Mouse (Mus musculus) midbrain, embryonic 13.5 days (tissue): ENCODE measurements around the gene Trappc6a. TPM values are rescaled to one million over a fixed set of nuclear protein-coding genes. Genes with fewer than 3 reads are reported as not detected.
A peak's percentile ranks its signal among the peaks of the same experiment; 100 is the strongest.

ENCODE experiments used
- ATAC-seq: fragments of 200-750 bp; cut with Nextera tagmentation; 2 replicates; pipeline ENCODE4 v1.8.0; 2017; ENCODE audit warnings: mild to moderate bottlenecking, moderate TSS enrichment, moderate library complexity
- H3K27ac ChIP-seq: fragments of 300-500 bp; sonication (generic); 2 replicates; pipeline ENCODE4 v1.5.1; 2015; ENCODE audit warnings: inconsistent platforms, mild to moderate bottlenecking, moderate library complexity
- H3K27me3 ChIP-seq: fragments of 300-500 bp; sonication (generic); 2 replicates; pipeline ENCODE4 v1.6.1; 2015; ENCODE audit warnings: mild to moderate bottlenecking, inconsistent platforms
- H3K36me3 ChIP-seq: fragments of 300-500 bp; sonication (generic); 2 replicates; pipeline ENCODE4 v1.6.1; 2015; ENCODE audit warnings: mild to moderate bottlenecking, inconsistent platforms
- H3K4me1 ChIP-seq: fragments of 300-500 bp; sonication (generic); replicated peaks from 2 replicates; pipeline ENCODE4 v1.6.1; 2015; ENCODE audit warnings: inconsistent platforms
- H3K4me2 ChIP-seq: fragments of 300-500 bp; sonication (generic); replicated peaks from 2 replicates; pipeline ENCODE4 v1.6.1; 2015; ENCODE audit warnings: moderate library complexity, mild to moderate bottlenecking, inconsistent platforms
- H3K4me3 ChIP-seq: fragments of 300-500 bp; sonication (generic); replicated peaks from 2 replicates; pipeline ENCODE4 v1.5.1; 2015; ENCODE audit warnings: mild to moderate bottlenecking, inconsistent platforms
- H3K9ac ChIP-seq: fragments of 300-500 bp; sonication (generic); replicated peaks from 2 replicates; pipeline ENCODE4 v1.6.1; 2015; ENCODE audit warnings: mild to moderate bottlenecking, inconsistent platforms
- H3K9me3 ChIP-seq: fragments of 300-500 bp; sonication (generic); 2 replicates; pipeline ENCODE4 v1.6.1; 2016; ENCODE audit warnings: mild to moderate bottlenecking, inconsistent platforms
- WGBS: fragments of 180-500 bp; shearing (Covaris S2); methylation state at CpG from one replicate; pipeline ENCODE4 v1.1.7; 2015; 5-methylcytosine and 5-hydroxymethylcytosine counted together
- polyA plus RNA-seq: library from polyadenylated mRNA; unstranded; fragments of >200 nt; fragmentation: Nextera tagmentation; extraction: Ambion mirVana; gene quantifications from 2 replicates; pipeline ENCODE4 v1.2.1, GENCODE M21; 2015

Gene Trappc6a
- polyA plus RNA-seq, 1 experiment from 2014 or later = 43.3 TPM

DNA sequence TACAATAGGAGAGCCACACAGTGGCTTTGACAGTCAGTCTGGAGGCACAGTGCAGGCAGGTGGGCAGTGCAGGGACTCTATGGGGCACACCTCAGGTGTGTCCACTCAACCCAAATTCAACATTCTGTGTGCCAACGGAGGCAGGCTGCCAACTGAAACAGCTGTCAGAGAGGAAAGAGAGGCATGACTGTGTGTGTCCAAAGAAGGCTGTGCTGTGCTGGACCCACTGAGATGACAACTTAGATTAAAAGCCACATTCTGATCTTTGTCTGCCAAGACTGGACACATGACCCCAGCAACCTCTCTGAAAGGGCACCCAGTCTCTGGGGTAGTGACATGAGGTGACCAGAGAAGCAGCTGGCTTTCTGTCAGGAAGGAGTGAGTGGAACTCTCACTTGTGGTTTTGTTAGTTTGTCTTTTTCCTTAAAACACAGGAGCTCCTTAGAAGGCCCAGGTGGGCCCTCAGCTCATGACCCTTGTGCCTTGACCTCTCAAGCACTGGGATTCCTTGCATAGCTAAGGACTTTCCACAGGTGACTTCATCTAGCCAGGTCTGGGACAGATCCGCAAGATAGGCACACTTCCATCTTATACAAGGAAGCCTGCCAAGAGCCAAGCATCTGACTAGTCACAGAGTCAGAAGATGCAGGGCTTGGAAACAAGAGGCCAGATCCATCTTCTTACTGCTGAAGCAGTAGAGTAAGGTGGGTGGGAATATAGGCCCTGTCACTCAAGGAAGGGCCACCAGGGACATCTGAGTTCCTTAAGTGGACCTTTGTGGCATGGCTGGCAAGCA is 32.8 kb downstream of the Trappc6a start:
- no peak overlapping the region for H3K27ac ChIP-seq
- ATAC-seq = 0 out of 2 replicates have a peak, but pooled peaks have one; percentile 3
- no peak overlapping the region for H3K4me3 ChIP-seq
- peaks cover 32% of the 10 kb centered on the region for H3K4me1 ChIP-seq
- no peaks in the 10 kb centered on the region for H3K27me3 ChIP-seq
- 91% methylated on average over 2 of the region's 2 CpGs for WGBS
- no peaks in the 10 kb centered on the region; the same call in 1 of the 2 replicates for H3K36me3 ChIP-seq
- no peak overlapping the region for H3K9ac ChIP-seq
- no peaks in the 10 kb centered on the region for H3K9me3 ChIP-seq
- H3K4me2 ChIP-seq = no peak overlapping the region

DNA sequence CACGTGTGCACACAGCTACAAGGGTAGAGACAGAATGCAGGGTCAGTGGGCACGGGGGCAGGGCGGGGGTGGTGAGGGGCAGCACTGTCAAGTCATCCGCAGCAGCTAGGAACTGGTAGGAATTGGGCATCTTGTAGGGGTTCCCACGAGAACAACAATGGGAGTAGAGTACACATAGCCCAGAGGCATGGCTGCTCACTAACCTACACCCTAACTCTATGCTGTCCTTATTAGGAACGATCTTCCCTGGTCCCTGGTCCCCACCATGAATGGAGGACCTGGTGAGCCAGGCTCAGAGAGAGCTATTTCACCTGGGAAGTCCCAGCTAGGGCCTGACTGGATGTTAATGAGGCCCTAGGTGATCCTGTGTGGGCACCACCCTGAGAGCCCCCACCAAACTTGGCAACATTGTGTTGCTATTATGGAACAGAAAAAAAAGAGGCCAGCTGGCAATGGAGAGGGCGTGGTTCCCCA is 33.5 kb downstream of the Trappc6a start:
- H3K27me3 ChIP-seq = no peaks in the 10 kb centered on the region
- H3K27ac ChIP-seq = peak overlapping the region; percentile 59
- H3K9ac ChIP-seq = no peak overlapping the region; the same call in 1 of the 2 replicates
- 73% methylated on average over 7 of the region's 7 CpGs for WGBS
- H3K4me1 ChIP-seq = peaks cover 32% of the 10 kb centered on the region
- no peak overlapping the region for H3K4me2 ChIP-seq
- H3K4me3 ChIP-seq = no peak overlapping the region
- H3K36me3 ChIP-seq = no peaks in the 10 kb centered on the region; the same call in 1 of the 2 replicates
- no peaks in the 10 kb centered on the region for H3K9me3 ChIP-seq
- peak; percentile 46 for ATAC-seq

DNA sequence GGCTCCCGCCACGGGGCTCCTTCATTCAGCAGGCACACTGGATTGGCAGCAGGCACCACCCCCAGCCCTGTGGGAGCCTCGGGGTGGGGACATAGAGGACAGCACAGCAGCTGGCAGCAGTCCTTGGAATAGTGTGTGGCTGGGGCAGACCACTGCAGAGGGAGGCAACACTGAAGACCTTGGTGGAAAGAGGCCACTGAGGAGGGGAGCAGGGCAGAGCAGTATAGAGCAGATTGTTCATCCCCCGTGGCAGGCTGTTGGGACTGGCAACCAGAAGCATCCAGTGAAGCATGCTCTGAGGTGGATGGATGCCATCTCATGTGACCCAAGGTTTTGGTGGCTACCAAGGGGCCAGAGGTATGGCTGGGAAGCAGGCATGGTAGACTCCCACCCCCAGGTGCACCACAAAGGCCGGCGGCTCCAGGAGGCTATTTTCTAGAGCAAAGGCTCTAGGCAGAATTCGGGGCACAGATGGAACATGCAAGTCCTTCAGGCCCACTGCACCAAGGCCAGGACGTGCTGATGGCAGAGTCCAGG is 34.0 kb downstream of the Trappc6a start:
- ATAC-seq = peak; percentile 88
- Histone ChIP-seq H3K27ac (peak overlapping the region; percentile 59), H3K36me3 (no peaks in the 10 kb centered on the region; the same call in 1 of the 2 replicates), H3K9ac (no peak overlapping the region; the same call in 1 of the 2 replicates), H3K4me2 (no peak overlapping the region), H3K27me3 (no peaks in the 10 kb centered on the region), H3K9me3 (no peaks in the 10 kb centered on the region), H3K4me3 (no peak overlapping the region), H3K4me1 (peaks cover 32% of the 10 kb centered on the region)
- 61% methylated on average over 8 of the region's 8 CpGs for WGBS

DNA sequence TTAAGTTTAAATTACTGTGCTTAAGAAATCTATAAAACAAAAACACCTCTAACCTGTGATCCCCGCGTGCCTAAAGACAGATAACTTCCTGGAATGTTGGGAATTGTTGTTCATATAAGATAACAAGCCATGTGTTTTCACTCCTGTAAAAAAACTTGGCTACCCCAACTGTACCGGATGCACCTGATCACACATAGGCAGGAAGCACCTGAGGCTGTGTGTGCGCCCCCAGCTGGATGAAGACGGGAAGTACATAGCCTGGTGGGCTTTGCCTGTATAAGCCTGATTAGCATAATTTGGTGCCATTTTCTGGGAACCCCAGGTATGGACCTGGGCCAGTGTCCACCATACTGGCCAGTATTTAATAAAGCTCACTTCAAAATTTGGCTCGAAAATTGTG is 35.4 kb downstream of the Trappc6a start:
- Histone ChIP-seq H3K9me3 (no peaks in the 10 kb centered on the region), H3K4me3 (no peak overlapping the region), H3K4me2 (no peak overlapping the region), H3K4me1 (peaks cover 40% of the 10 kb centered on the region), H3K27me3 (no peaks in the 10 kb centered on the region), H3K27ac (no peak overlapping the region), H3K36me3 (no peaks in the 10 kb centered on the region), H3K9ac (no peak overlapping the region)
- WGBS = 64% methylated on average over 6 of the region's 6 CpGs
- ATAC-seq = no peak

DNA sequence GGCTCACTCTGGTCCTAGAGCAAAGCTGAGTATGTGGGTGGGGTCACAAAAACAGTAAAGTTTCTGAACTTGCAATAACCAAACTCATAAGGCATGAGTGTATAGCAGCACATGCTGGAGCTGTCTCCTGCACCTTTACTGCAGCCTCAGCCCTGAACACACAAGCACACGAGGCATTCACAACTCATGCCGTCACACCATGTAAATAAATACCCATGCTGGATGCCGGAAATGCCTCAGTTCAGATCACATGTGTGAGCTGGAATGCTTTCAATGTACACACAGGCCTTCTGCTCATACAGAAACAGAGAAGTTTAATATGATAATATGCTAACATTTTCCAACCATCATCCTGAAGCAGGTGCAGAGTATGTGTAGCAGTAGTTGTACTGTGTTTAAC is 37.8 kb downstream of the Trappc6a start:
- WGBS = 84% methylated on average over 3 of the region's 3 CpGs
- Histone ChIP-seq H3K36me3 (no peaks in the 10 kb centered on the region), H3K9me3 (no peaks in the 10 kb centered on the region), H3K4me1 (peaks cover 33% of the 10 kb centered on the region), H3K27ac (no peak overlapping the region), H3K4me3 (no peak overlapping the region), H3K9ac (no peak overlapping the region; the same call in 1 of the 2 replicates), H3K27me3 (no peaks in the 10 kb centered on the region), H3K4me2 (no peak overlapping the region)
- ATAC-seq = no peak

DNA sequence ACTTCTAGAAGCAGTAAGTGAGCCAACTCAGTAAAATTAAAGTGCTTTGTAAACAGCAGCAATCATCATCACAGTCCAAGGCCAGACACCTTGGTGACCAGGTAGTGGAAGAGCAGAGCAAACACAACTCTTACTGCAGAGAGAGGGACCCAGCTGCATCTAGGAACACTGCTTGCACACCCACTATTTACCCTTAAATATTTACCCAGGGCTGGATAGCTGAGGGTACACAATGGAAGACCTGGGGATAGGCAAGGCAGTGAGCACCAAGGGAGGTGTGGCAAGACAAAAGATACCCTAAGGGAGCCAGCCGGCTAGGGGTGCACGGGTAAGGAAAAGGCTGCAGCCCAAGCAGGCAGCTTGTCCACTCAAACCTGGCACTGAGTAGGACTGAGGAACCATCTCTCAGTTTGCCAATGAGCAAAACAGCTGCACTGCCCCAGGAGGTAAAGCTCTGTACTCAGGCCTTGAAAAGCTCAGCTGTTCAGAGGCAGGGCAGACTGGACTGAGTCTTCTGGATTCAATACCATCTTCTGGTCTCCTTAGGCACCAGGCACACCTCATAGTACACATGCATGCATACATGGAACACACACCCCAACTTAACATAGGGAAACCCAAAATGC is 39.3 kb downstream of the Trappc6a start:
- 66% methylated on average over 2 of the region's 2 CpGs for WGBS
- H3K27me3 ChIP-seq = no peaks in the 10 kb centered on the region
- ATAC-seq = no peak

DNA sequence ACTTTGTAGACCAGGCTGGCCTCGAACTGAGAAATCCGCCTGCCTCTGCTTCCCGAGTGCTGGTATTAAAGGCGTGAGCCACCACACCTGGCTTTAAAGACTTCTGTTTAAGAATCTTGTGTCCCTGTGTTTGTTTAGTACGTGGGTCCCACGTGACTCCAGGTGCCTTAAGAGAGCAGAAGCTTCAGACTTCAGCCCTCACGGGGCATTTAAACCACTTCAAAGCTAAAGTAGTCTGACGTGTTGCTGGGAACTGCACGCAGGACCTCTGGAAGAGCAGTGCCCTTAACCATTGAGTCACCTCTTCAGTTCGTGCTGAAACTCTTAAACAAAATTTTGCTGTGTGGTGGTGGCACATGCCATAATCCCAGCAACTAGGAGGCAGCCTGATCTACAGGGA is 41.2 kb downstream of the Trappc6a start:
- H3K27ac ChIP-seq = no peak overlapping the region
- H3K9ac ChIP-seq = no peak overlapping the region
- H3K4me2 ChIP-seq = no peak overlapping the region
- 92% methylated on average over 10 of the region's 10 CpGs for WGBS
- H3K9me3 ChIP-seq = no peaks in the 10 kb centered on the region
- peaks cover 13% of the 10 kb centered on the region; the same call in 1 of the 2 replicates for H3K4me1 ChIP-seq
- no peak for ATAC-seq
- H3K4me3 ChIP-seq = no peak overlapping the region
- no peaks in the 10 kb centered on the region for H3K27me3 ChIP-seq
- H3K36me3 ChIP-seq = peaks cover 21% of the 10 kb centered on the region

More for the DNA sequence above, 39.3 kb downstream of the Trappc6a start:
- H3K4me3 ChIP-seq = no peak overlapping the region
- no peak overlapping the region for H3K9ac ChIP-seq
- no peak overlapping the region for H3K4me2 ChIP-seq
- H3K36me3 ChIP-seq = peaks cover 3% of the 10 kb centered on the region; the same call in 1 of the 2 replicates
- H3K9me3 ChIP-seq = no peaks in the 10 kb centered on the region
- peaks cover 19% of the 10 kb centered on the region for H3K4me1 ChIP-seq
- H3K27ac ChIP-seq = no peak overlapping the region

DNA sequence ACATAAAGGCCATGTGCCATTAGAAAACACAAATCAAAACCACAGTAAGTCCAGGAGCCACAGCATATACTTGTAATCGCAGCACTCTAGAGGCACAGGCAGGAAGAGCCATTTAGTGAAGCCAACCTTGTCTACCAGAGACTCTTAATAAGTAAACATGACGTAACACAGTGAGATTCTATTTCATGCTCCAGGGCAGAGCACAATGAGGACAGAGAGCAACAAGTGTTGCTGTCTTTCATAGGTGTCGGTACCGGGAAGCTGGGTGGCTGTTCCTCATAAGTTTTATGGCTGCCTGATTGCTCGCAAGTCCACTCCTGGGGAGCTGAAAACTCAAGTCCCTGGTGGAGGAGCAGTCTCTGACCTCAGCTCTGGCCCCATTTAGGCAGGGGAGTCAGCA is 43.4 kb downstream of the Trappc6a start:
- Histone ChIP-seq H3K4me2 (no peak overlapping the region), H3K9ac (no peak overlapping the region), H3K4me1 (peaks cover 11% of the 10 kb centered on the region; the same call in 1 of the 2 replicates), H3K4me3 (no peak overlapping the region), H3K27me3 (no peaks in the 10 kb centered on the region), H3K27ac (no peak overlapping the region), H3K36me3 (peaks cover 33% of the 10 kb centered on the region), H3K9me3 (no peaks in the 10 kb centered on the region)
- ATAC-seq = no peak
- WGBS = 91% methylated on average over 5 of the region's 5 CpGs

DNA sequence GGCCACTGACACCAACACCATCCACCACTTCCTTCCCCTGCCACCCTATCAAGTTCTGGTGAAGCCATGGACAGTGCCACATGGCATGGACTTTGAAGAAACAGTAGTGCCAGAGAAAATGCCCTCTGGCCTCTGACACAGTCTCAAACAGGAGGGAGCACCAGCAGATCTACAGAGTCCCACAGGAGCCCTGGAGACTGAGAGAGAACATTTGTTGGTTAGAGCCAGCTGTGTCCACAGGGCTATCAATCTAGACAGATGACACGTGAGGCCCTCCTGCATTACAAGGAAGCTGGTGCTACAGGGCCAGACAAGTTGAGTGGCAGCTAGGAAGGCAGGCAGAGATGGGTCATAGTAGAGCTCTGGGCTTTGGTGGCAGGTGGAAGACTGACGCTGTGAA is 44.2 kb downstream of the Trappc6a start:
- 77% methylated on average over 2 of the region's 2 CpGs for WGBS
- peaks cover 17% of the 10 kb centered on the region for H3K4me1 ChIP-seq
- H3K9me3 ChIP-seq = no peaks in the 10 kb centered on the region
- H3K27ac ChIP-seq = no peak overlapping the region
- H3K4me3 ChIP-seq = no peak overlapping the region
- H3K27me3 ChIP-seq = no peaks in the 10 kb centered on the region
- no peak for ATAC-seq
- peaks cover 37% of the 10 kb centered on the region for H3K36me3 ChIP-seq
- H3K9ac ChIP-seq = no peak overlapping the region
- no peak overlapping the region for H3K4me2 ChIP-seq

DNA sequence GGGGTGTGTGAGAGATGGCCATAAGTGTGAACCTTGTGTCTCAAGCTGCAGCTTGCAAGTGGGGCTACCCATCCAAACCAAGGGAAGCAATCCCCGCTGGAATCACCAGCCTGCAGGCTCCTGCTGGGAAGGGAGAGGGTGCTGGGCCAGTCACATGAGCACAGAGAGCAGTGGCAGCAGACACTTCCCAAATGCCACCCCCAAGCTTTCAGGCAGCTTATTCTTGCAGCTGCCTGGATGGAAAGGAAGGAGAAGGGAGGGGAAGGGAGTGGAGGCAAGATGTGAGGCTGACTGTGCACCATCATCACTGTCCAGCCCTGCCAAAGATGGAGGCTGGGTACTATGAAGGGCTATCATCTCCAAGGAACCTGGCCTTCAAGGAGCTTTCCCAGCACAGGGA is 46.0 kb downstream of the Trappc6a start:
- no peak overlapping the region for H3K4me2 ChIP-seq
- H3K36me3 ChIP-seq = peaks cover 45% of the 10 kb centered on the region
- H3K27me3 ChIP-seq = no peaks in the 10 kb centered on the region
- H3K27ac ChIP-seq = no peak overlapping the region
- H3K4me3 ChIP-seq = no peak overlapping the region
- ATAC-seq = no peak
- H3K4me1 ChIP-seq = peaks cover 27% of the 10 kb centered on the region
- no peak overlapping the region for H3K9ac ChIP-seq
- WGBS = 75% methylated on average over 1 of the region's 1 CpGs
- no peaks in the 10 kb centered on the region for H3K9me3 ChIP-seq

DNA sequence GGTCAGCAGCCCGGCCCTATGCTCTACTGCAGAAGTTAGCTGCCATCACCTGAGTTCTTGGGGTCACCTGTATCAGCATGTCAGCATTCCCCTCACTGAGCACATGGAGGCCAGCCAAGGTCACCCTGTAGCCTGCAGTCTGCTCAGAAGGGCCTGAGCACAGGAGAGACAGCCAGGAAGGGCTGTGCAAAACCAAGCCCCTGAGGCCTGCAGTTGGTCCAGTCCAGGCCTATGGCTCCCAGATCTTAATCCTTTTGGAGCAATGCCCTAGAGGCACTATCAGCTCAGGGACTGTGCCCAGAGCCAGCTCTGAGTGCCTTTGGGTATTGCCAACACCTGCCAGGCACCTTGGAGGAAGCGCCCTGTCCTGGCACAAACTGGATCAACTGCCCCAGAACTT is 48.9 kb downstream of the Trappc6a start:
- no peak overlapping the region for H3K4me2 ChIP-seq
- H3K36me3 ChIP-seq = peaks cover 45% of the 10 kb centered on the region
- ATAC-seq = no peak
- H3K9ac ChIP-seq = 0 out of 2 replicates have a peak overlapping the region, but pooled peaks have one; percentile 28
- H3K4me3 ChIP-seq = no peak overlapping the region
- peaks cover 48% of the 10 kb centered on the region for H3K4me1 ChIP-seq
- 97% methylated on average over 2 of the region's 2 CpGs for WGBS
- no peak overlapping the region for H3K27ac ChIP-seq
- H3K27me3 ChIP-seq = no peaks in the 10 kb centered on the region
- H3K9me3 ChIP-seq = no peaks in the 10 kb centered on the region
